Mouse (Mus musculus): ENCODE data around the gene Twist2.

- no peak for TF ChIP-seq CTCF (IDR thresholded peaks at IDR 0.05)
- no peak for TF ChIP-seq EP300 (IDR thresholded peaks at IDR 0.05)
Observed at GRCm38 (mm10) chr1:91758143-91758542, 43.1 kb upstream of the Twist2 start.
